Mouse (Mus musculus) liver, embryonic 16.5 days (tissue): ENCODE measurements around the gene Hcar1. TPM values are rescaled to one million over a fixed set of nuclear protein-coding genes. Genes with fewer than 3 reads are reported as not detected.

Experiments
- ATAC-seq: fragments of 200-750 bp; cut with Nextera tagmentation; 2 replicates; pipeline ENCODE4 v1.8.0; 2017; ENCODE audit warnings: low read depth, mild to moderate bottlenecking, moderate number of reproducible peaks, moderate library complexity
- H3K27ac ChIP-seq: fragments of 300-500 bp; sonication (generic); 2 replicates; pipeline ENCODE4 v1.5.1; 2014; ENCODE audit warnings: mild to moderate bottlenecking, low read length
- H3K27me3 ChIP-seq: fragments of 300-500 bp; sonication (generic); 2 replicates; pipeline ENCODE4 v1.6.1; 2014; ENCODE audit warnings: low read depth, low read length, mixed read lengths; ENCODE audit not compliant: control insufficient read depth, insufficient read depth
- H3K36me3 ChIP-seq: fragments of 300-500 bp; sonication (generic); 2 replicates; pipeline ENCODE4 v1.6.1; 2014; ENCODE audit warnings: mild to moderate bottlenecking; ENCODE audit not compliant: control insufficient read depth, insufficient read depth
- H3K4me1 ChIP-seq: fragments of 300-500 bp; sonication (generic); 2 replicates; pipeline ENCODE4 v1.6.1; 2014; ENCODE audit warnings: low read depth, low read length, mixed read lengths; ENCODE audit not compliant: control insufficient read depth
- H3K4me2 ChIP-seq: fragments of 300-500 bp; sonication (generic); 2 replicates; pipeline ENCODE4 v1.6.1; 2014; ENCODE audit warnings: low read depth, low read length, mixed read lengths
- H3K4me3 ChIP-seq: fragments of 300-500 bp; sonication (generic); 2 replicates; pipeline ENCODE4 v1.5.1; 2014; ENCODE audit warnings: low read depth, mild to moderate bottlenecking, low read length
- H3K9ac ChIP-seq: fragments of 300-500 bp; sonication (generic); 2 replicates; pipeline ENCODE4 v1.6.1; 2014; ENCODE audit warnings: low read depth, low read length
- H3K9me3 ChIP-seq: fragments of 300-500 bp; sonication (generic); replicated peaks from 2 replicates; pipeline ENCODE4 v1.6.1; 2016; ENCODE audit warnings: low read length; ENCODE audit not compliant: control insufficient read depth
- WGBS: fragments of 180-500 bp; shearing (Covaris S2); extraction: QIAGEN DNeasy Blood & Tissue Kit; methylation state at CpG from one replicate; pipeline ENCODE4 v1.1.7; 2014; ENCODE audit not compliant: insufficient replicate concordance; 5-methylcytosine and 5-hydroxymethylcytosine counted together
- polyA plus RNA-seq: library from polyadenylated mRNA; unstranded; fragments of >200 nt; fragmentation: Nextera tagmentation; extraction: Ambion mirVana; gene quantifications from 2 replicates; pipeline ENCODE4 v1.2.1, GENCODE M21; 2015

Gene Hcar1
- polyA plus RNA-seq, 1 experiment from 2014 or later, result 0.08 TPM

- no peak for ATAC-seq
- Histone ChIP-seq H3K9me3 (no peaks in the 10 kb centered on the region), H3K27ac (no peak overlapping the region), H3K4me3 (no peak overlapping the region), H3K27me3 (no peaks in the 10 kb centered on the region), H3K36me3 (no peaks in the 10 kb centered on the region), H3K4me1 (no peaks in the 10 kb centered on the region), H3K4me2 (no peak overlapping the region), H3K9ac (no peak overlapping the region)
- 29% methylated on average over 13 of the region's 13 CpGs for WGBS
These were observed 17.5 kb upstream of the Hcar1 start for GRCm38 (mm10) chr5:123897352-123897751.

DNA sequence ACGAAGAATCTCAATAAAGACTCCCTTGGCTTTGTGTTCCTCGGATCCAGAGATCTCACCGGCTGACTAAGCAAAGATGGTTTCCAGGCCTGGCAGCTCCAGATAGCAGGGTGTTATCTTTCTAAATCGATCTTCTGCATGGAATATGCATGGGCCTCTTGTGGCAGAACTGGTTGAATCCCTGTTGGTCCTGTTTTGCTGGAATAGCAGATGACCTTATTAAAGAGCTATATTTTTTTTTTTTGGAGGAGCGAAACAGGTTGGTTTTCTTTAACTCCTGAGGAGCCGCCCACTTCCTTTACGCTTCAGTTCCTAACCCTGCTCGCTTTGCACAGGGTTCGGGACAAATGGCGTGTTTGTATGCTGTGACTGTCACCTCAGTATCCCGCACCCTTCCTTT is 16.6 kb upstream of the Hcar1 start:
- WGBS, result 65% methylated on average over 11 of the region's 11 CpGs
- no peak for ATAC-seq
- Histone ChIP-seq H3K27ac (no peak overlapping the region), H3K4me2 (no peak overlapping the region), H3K9me3 (no peaks in the 10 kb centered on the region), H3K27me3 (no peaks in the 10 kb centered on the region), H3K36me3 (no peaks in the 10 kb centered on the region), H3K4me1 (no peaks in the 10 kb centered on the region; the same call in 1 of the 2 replicates), H3K9ac (no peak overlapping the region), H3K4me3 (no peak overlapping the region)

DNA sequence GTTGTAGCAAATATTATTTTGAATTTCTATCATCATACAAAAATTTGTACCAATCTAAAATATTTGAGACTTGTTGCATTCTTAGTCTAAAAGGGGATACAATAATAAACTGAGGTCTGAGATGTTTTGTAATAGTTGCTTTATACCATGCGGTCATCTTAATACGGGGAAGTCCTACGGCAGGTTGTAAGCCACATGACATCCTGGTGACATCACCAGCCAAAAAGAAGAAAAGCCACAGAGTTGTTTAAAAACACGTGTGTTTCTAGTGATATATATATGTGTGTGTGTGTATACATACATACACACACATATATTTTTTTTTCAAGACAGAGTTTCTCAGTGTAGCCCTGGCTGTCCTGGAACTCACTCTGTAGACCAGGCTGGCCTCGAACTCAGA is 13.7 kb upstream of the Hcar1 start:
- Histone ChIP-seq H3K36me3 (no peaks in the 10 kb centered on the region), H3K9ac (no peak overlapping the region), H3K27me3 (no peaks in the 10 kb centered on the region), H3K4me2 (no peak overlapping the region), H3K4me1 (no peaks in the 10 kb centered on the region; the same call in 1 of the 2 replicates), H3K4me3 (no peak overlapping the region), H3K9me3 (no peaks in the 10 kb centered on the region), H3K27ac (no peak overlapping the region)
- 54% methylated on average over 5 of the region's 5 CpGs for WGBS
- ATAC-seq, result no peak

DNA sequence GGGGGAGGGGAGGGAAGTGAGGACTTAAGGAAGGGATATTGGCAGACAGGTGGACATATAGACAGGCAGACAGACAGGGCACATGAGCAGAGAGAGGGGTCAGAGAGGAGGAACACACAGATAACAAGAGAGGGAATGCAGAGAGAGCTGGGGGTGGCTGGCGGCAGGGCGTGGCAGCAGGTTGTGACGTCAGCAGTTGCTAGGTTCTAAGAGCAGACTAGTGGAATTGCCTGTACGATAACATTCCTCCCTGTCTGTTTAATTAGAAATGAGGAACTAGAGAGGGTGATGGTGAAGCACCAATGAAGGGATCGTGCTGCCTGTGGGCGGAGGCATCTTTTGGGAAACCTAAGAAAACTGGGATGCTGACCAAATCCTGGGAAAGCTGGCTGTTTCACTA is 11.8 kb upstream of the Hcar1 start:
- H3K27ac ChIP-seq, result no peak overlapping the region
- H3K4me3 ChIP-seq, result no peak overlapping the region
- no peak overlapping the region for H3K9ac ChIP-seq
- WGBS, result 21% methylated on average over 6 of the region's 6 CpGs
- H3K4me2 ChIP-seq, result no peak overlapping the region
- H3K9me3 ChIP-seq, result no peaks in the 10 kb centered on the region
- H3K4me1 ChIP-seq, result no peaks in the 10 kb centered on the region; the same call in 1 of the 2 replicates
- ATAC-seq, result no peak
- H3K36me3 ChIP-seq, result no peaks in the 10 kb centered on the region
- no peaks in the 10 kb centered on the region for H3K27me3 ChIP-seq

GRCm38 (mm10) chr5:123890987-123891386 is 11.2 kb upstream of the Hcar1 start:
- Histone ChIP-seq H3K4me3 (no peak overlapping the region), H3K27ac (no peak overlapping the region), H3K36me3 (no peaks in the 10 kb centered on the region), H3K9me3 (no peaks in the 10 kb centered on the region), H3K4me1 (no peaks in the 10 kb centered on the region; the same call in 1 of the 2 replicates), H3K27me3 (no peaks in the 10 kb centered on the region), H3K4me2 (no peak overlapping the region), H3K9ac (no peak overlapping the region)
- no peak for ATAC-seq
- 66% methylated on average over 5 of the region's 5 CpGs for WGBS

- no peak for ATAC-seq
- 54% methylated on average over 2 of the region's 2 CpGs for WGBS
- no peaks in the 10 kb centered on the region for H3K9me3 ChIP-seq
- H3K4me2 ChIP-seq, result no peak overlapping the region
- H3K9ac ChIP-seq, result no peak overlapping the region
- H3K4me3 ChIP-seq, result no peak overlapping the region
- H3K4me1 ChIP-seq, result no peaks in the 10 kb centered on the region; the same call in 1 of the 2 replicates
- no peaks in the 10 kb centered on the region for H3K36me3 ChIP-seq
- H3K27me3 ChIP-seq, result no peaks in the 10 kb centered on the region
- no peak overlapping the region for H3K27ac ChIP-seq
These were observed 10.5 kb upstream of the Hcar1 start for GRCm38 (mm10) chr5:123890312-123890711.

GRCm38 (mm10) chr5:123886365-123886764 is 6.5 kb upstream of the Hcar1 start:
- Histone ChIP-seq H3K4me2 (no peak overlapping the region), H3K27me3 (no peaks in the 10 kb centered on the region), H3K9me3 (no peaks in the 10 kb centered on the region), H3K4me1 (no peaks in the 10 kb centered on the region), H3K9ac (no peak overlapping the region), H3K4me3 (no peak overlapping the region), H3K27ac (no peak overlapping the region), H3K36me3 (no peaks in the 10 kb centered on the region)
- ATAC-seq, result no peak; the same call in 1 of the 2 replicates
- WGBS, result 42% methylated on average over 3 of the region's 3 CpGs

DNA sequence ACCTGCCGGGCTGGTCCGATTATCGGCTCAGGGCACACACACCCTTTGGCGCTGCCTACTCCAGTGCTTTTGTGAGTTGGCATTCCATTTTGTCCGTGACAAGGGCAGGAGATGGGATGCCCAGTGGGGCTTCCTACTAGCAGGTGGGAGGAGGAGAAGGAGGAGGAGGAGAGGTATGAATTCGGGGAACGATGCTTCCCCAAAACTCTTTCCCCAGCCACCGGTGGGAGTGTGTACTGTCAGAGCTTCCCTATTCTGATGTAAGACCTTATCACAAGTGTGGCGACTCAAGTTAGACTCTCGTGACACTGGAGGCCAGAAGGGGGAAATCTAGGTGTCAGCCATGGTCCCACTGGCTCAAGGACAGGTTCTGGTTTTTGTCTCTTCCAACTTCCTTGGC is 4.5 kb upstream of the Hcar1 start:
- WGBS, result 37% methylated on average over 10 of the region's 10 CpGs
- H3K4me1 ChIP-seq, result no peaks in the 10 kb centered on the region
- H3K27ac ChIP-seq, result no peak overlapping the region
- no peak for ATAC-seq
- no peak overlapping the region for H3K4me3 ChIP-seq
- no peak overlapping the region for H3K9ac ChIP-seq
- H3K9me3 ChIP-seq, result no peaks in the 10 kb centered on the region
- no peaks in the 10 kb centered on the region for H3K36me3 ChIP-seq
- no peak overlapping the region for H3K4me2 ChIP-seq
- H3K27me3 ChIP-seq, result no peaks in the 10 kb centered on the region

DNA sequence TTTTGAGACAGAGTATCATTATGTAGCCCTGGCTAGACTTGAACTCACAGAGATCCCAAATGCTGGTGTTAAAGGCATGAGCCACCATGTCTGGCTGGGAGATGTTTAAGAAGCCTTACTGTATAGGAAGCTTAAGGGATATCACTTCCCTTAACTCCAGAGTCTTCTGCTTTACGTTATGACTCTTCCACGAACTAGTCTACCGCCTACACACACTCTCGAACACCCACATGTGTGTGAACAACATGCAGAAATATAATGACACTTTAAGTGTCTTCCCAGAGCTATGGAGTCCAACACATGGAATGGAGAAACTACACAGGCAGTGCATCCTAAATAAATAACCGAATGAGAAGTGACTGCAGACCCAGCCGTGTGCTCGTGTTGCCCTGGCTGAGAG is 4.1 kb upstream of the Hcar1 start:
- Histone ChIP-seq H3K36me3 (no peaks in the 10 kb centered on the region), H3K9ac (no peak overlapping the region), H3K27ac (no peak overlapping the region), H3K27me3 (no peaks in the 10 kb centered on the region), H3K9me3 (no peaks in the 10 kb centered on the region), H3K4me1 (no peaks in the 10 kb centered on the region), H3K4me2 (no peak overlapping the region), H3K4me3 (no peak overlapping the region)
- ATAC-seq, result no peak
- 59% methylated on average over 7 of the region's 7 CpGs for whole genome bisulfite sequencing
